In the genomic region with DNA sequence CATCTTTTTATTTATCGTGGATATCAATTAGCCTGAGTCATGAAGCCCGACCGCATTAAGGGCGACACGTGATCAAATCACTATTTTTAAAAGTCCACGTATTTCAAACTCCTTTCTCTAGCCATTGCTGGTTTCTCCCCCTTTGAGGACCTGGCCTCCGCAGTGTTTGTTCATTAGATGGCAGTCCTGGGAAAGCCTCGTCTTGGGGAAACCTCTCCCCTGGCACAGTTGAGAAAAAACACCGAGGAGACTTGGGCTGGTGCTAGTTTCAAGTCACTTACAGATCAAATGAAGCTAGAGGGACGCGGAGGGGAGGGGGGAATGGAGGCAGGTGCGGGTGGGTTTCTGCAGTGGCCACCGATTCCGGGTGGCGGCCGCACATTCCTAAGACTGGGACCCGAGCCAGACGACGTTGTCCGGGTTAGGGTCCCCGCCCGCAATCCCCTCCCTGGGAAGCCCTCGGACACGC, we compare ENCODE assay signal across 9 mouse cellular contexts. TPM values are rescaled to one million over a fixed set of nuclear protein-coding genes. Genes with fewer than 3 reads are reported as not detected.
DNase-seq lines count a peak whose midpoint lies in the region; ATAC-seq and TF ChIP-seq lines count a peak whose summit lies in the region.
"Had no signal": no experiment of that assay in that cellular context is flagged by ENCODE, and none has a peak within 500 bp of the region (broad histone marks: within the 10 kb centered on the region; RNA-seq: fewer than 3 reads in every experiment).

No protein-coding gene starts in this region.

- H3K4me2 ChIP-seq in kidney, embryonic 14.5 days (replicated peaks; ENCODE audit: low read depth, low read length): peak overlapping the region; percentile 85
- peak overlapping the region; percentile 98 for H3K4me2 ChIP-seq in forebrain, postnatal 0 days (ENCODE audit: low read depth)

- ATAC-seq in kidney, embryonic 14.5 days (ENCODE audit: low FRiP score, low TSS enrichment): no peak; the same call in 1 of the 2 replicates
- ATAC-seq in forebrain, postnatal 0 days: no peak

- H3K27me3 ChIP-seq in kidney, embryonic 14.5 days (ENCODE audit: control insufficient read depth, insufficient read depth, low read length): no peaks in the 10 kb centered on the region
- H3K27me3 ChIP-seq in forebrain, postnatal 0 days (ENCODE audit: insufficient read depth, low read length): no peaks in the 10 kb centered on the region
- peaks cover 9% of the 10 kb centered on the region; the same call in 1 of the 2 replicates for H3K27me3 ChIP-seq in midbrain, embryonic 10.5 days (ENCODE audit: low read depth, poor library complexity, severe bottlenecking)

- H3K9ac ChIP-seq in kidney, embryonic 14.5 days (ENCODE audit: low read depth, low read length): peak overlapping the region; percentile 97
- peak overlapping the region; percentile 90 for H3K9ac ChIP-seq in forebrain, postnatal 0 days

- H3K27ac ChIP-seq in kidney, embryonic 14.5 days (ENCODE audit: low read depth, low read length): peak overlapping the region; percentile 100
- H3K27ac ChIP-seq in forebrain, postnatal 0 days (ENCODE audit: low read depth, low read length): peak overlapping the region; percentile 99
- H3K27ac ChIP-seq in midbrain, embryonic 10.5 days (replicated peaks): peak overlapping the region; percentile 100
- H3K27ac ChIP-seq: macrophage had no signal

- no peaks in the 10 kb centered on the region for H3K9me3 ChIP-seq in kidney, embryonic 14.5 days (ENCODE audit: control insufficient read depth, low read length)
- no peaks in the 10 kb centered on the region for H3K9me3 ChIP-seq in forebrain, postnatal 0 days (ENCODE audit: low read length)
- H3K9me3 ChIP-seq in midbrain, embryonic 10.5 days (replicated peaks): no peaks in the 10 kb centered on the region

- no peak for TF ChIP-seq CTCF in forebrain, postnatal 0 days (IDR thresholded peaks at IDR 0.05; ENCODE audit: low read depth)

- peak overlapping the region; percentile 77 for H3K4me3 ChIP-seq in kidney, embryonic 14.5 days (ENCODE audit: low read length)
- peak overlapping the region; percentile 97 for H3K4me3 ChIP-seq in forebrain, postnatal 0 days (ENCODE audit: low read depth, low read length)
- peak overlapping the region; percentile 99 for H3K4me3 ChIP-seq in midbrain, embryonic 10.5 days

- no peak for DNase-seq in kidney, adult 11 months
- peak; percentile 57 for DNase-seq in MN1 (ENCODE audit: low spot score)
- no peak for DNase-seq in forebrain, postnatal 0 days
- DNase-seq in midbrain, embryonic 10.5 days (ENCODE audit: low spot score): no peak
- no peak for DNase-seq in ovary, adult 18-20 months (ENCODE audit: low spot score)
- no peak for DNase-seq in embryo, embryonic 9.5 days (ENCODE audit: extremely low spot score)
- no peak for DNase-seq in left cerebral cortex, adult 8-10 months (ENCODE audit: low spot score in 2 of 2)

- H3K36me3 ChIP-seq in kidney, embryonic 14.5 days (ENCODE audit: control insufficient read depth, insufficient read depth, low read length): no peaks in the 10 kb centered on the region
- H3K36me3 ChIP-seq in forebrain, postnatal 0 days (ENCODE audit: insufficient read depth): no peaks in the 10 kb centered on the region
- no peaks in the 10 kb centered on the region for H3K36me3 ChIP-seq in midbrain, embryonic 10.5 days

- H3K4me1 ChIP-seq in kidney, embryonic 14.5 days (ENCODE audit: control insufficient read depth, insufficient read depth, low read length): peaks cover 9% of the 10 kb centered on the region
- H3K4me1 ChIP-seq in forebrain, postnatal 0 days (ENCODE audit: insufficient read depth): peaks cover 7% of the 10 kb centered on the region
- peaks cover 33% of the 10 kb centered on the region for H3K4me1 ChIP-seq in midbrain, embryonic 10.5 days

- 1% methylated on average over 24 of the region's 24 CpGs for WGBS in kidney, embryonic 14.5 days
- WGBS in forebrain, postnatal 0 days: 2% methylated on average over 24 of the region's 24 CpGs
- under 1% methylated on average over 24 of the region's 24 CpGs for WGBS in midbrain, embryonic 10.5 days

RNA-seq across cellular contexts. Expression of a gene that starts 2.2 kb away (rescaled TPM):
- polyA plus RNA-seq in kidney, embryonic 14.5 days (2014; fragmentation: Nextera tagmentation; extraction: Ambion mirVana): 29.7 and 31.6 TPM in 2 replicates
- total RNA-seq in forebrain, postnatal 0 days (2014; rRNA removed): 31.6 and 37.8 TPM in 2 replicates
- polyA plus RNA-seq in forebrain, postnatal 0 days (2015; fragmentation: Nextera tagmentation; extraction: Ambion mirVana): 8.1 and 12.8 TPM in 2 replicates
- polyA plus RNA-seq in midbrain, embryonic 10.5 days (2016; fragmentation: Nextera tagmentation; extraction: Ambion mirVana): 17.0 and 21.6 TPM in 2 replicates
- total RNA-seq in left cerebral cortex, adult 8-10 months (2022): 10 to 100 TPM; 43.3 to 49.3 (median 44.0) TPM
